Mouse (Mus musculus) stomach, postnatal 0 days (tissue): Measurements from ENCODE around the gene Ass1. TPM values are rescaled to one million over a fixed set of nuclear protein-coding genes. Genes with fewer than 3 reads are reported as not detected.

Experiments
- ATAC-seq: fragments of 200-750 bp; cut with Nextera tagmentation; 2 replicates; pipeline ENCODE4 v1.8.0; 2017; ENCODE audit not compliant: low FRiP score, low TSS enrichment
- DNase-seq: peaks from one replicate; pipeline ENCODE4 v3.0.0-alpha.2; 2016; ENCODE audit warnings: low spot score
- H3K27ac ChIP-seq: fragments of 300-500 bp; sonication (generic); replicated peaks from 2 replicates; pipeline ENCODE4 v1.5.1; 2014; ENCODE audit warnings: mild to moderate bottlenecking, control low read depth
- H3K27me3 ChIP-seq: fragments of 300-500 bp; sonication (generic); 2 replicates; pipeline ENCODE4 v1.6.1; 2014; ENCODE audit warnings: low read length; ENCODE audit not compliant: control insufficient read depth, insufficient read depth
- H3K36me3 ChIP-seq: fragments of 300-500 bp; sonication (generic); 2 replicates; pipeline ENCODE4 v1.6.1; 2014; ENCODE audit warnings: low read length, mixed read lengths; ENCODE audit not compliant: control insufficient read depth, insufficient read depth
- H3K4me1 ChIP-seq: fragments of 300-500 bp; sonication (generic); replicated peaks from 2 replicates; pipeline ENCODE4 v1.6.1; 2014; ENCODE audit warnings: antibody characterized with exemption; ENCODE audit not compliant: control insufficient read depth, insufficient read depth
- H3K4me2 ChIP-seq: fragments of 300-500 bp; sonication (generic); replicated peaks from 2 replicates; pipeline ENCODE4 v1.6.1; 2014; ENCODE audit warnings: low read depth, mild to moderate bottlenecking, control low read depth, moderate library complexity
- H3K4me3 ChIP-seq: fragments of 300-500 bp; sonication (generic); 2 replicates; pipeline ENCODE4 v1.5.1; 2014; ENCODE audit warnings: low read depth, low read length, control low read depth
- H3K9ac ChIP-seq: fragments of 300-500 bp; sonication (generic); 2 replicates; pipeline ENCODE4 v1.6.1; 2014; ENCODE audit warnings: mild to moderate bottlenecking, low read length, control low read depth, mixed read lengths
- H3K9me3 ChIP-seq: fragments of 300-500 bp; sonication (generic); 2 replicates; pipeline ENCODE4 v1.6.1; 2016; ENCODE audit warnings: low read length; ENCODE audit not compliant: control insufficient read depth
- CTCF ChIP-seq: IDR thresholded peaks from 2 replicates; pipeline ENCODE4 v1.5.1; 2016; ENCODE audit warnings: antibody characterized with exemption, low read depth, mild to moderate bottlenecking, moderate library complexity
- EP300 ChIP-seq: optimal IDR thresholded peaks from 2 replicates; pipeline ENCODE3; 2016; ENCODE audit warnings: antibody characterized with exemption
- WGBS: fragments of 180-500 bp; shearing (Covaris S2); extraction: QIAGEN DNeasy Blood & Tissue Kit; methylation state at CpG from one replicate; pipeline ENCODE4 v1.1.7; 2014; 5-methylcytosine and 5-hydroxymethylcytosine counted together
- polyA plus RNA-seq: library from polyadenylated mRNA; unstranded; fragments of >200 nt; fragmentation: Nextera tagmentation; extraction: Ambion mirVana; gene quantifications from 2 replicates; pipeline ENCODE4 v1.2.1, GENCODE M21; 2015

Gene Ass1
- polyA plus RNA-seq, 1 experiment from 2014 or later, result 34.3 TPM

DNA sequence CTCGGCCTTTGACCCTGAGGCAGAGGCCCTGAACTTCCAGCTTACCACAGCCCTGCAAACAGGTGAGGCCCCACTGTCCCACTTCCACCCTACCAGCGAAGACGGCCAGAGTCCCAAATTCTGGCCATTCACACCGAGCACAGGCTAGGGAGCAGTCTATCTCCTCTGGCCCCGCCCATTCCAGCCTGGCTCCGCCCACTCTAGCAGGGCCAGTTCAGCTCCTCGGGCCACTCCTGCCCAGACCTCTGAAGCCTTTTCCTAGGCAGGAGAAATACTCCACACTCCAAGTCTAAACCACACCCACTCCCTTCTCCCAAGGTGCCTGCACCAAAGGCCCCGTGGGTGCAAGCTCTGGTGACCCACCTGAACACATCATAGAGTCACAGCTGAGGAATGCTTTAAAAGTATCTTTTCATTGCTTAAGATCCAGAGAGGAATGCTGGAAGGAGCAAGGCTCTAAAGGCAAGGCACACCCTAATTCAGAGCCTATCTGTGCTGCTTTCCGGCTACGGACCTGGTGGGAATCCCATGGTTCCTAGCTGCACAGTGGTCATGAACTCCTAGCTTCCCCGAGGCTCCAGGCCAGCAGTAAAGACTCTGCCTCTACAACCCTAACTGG, 16.3 kb upstream of the Ass1 start:
- H3K4me2 ChIP-seq, result no peak overlapping the region
- H3K9ac ChIP-seq, result no peak overlapping the region
- no peak for TF ChIP-seq CTCF
- TF ChIP-seq EP300, result no peak
- H3K36me3 ChIP-seq, result no peaks in the 10 kb centered on the region
- ATAC-seq (peak; percentile 27), DNase-seq (peak; percentile 72)
- peaks cover 3% of the 10 kb centered on the region; the same call in 1 of the 2 replicates for H3K4me1 ChIP-seq
- H3K4me3 ChIP-seq, result no peak overlapping the region
- H3K27ac ChIP-seq, result peak overlapping the region; percentile 70
- WGBS, result 32% methylated on average over 11 of the region's 11 CpGs
- H3K27me3 ChIP-seq, result no peaks in the 10 kb centered on the region
- no peaks in the 10 kb centered on the region for H3K9me3 ChIP-seq

DNA sequence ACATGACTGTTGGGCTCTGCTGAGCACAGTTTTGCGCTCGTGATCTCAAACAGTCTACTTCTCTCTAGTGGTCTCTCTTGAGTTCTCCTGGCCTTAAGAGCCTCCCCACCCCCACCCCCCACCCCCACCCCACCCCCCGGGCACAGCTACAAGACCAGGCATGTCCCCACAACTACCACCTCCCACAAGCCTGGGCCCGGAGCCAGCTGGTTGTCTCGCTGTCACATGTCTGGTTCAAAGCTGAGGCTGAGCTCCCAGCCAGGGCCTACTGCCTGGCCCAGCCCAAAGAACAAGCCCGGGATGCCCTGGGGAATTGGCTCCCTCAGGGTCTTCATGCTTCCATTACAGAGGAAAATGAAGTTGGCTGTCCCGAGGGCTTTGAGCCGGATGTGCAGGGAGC, 15.7 kb upstream of the Ass1 start:
- Histone ChIP-seq H3K4me2 (no peak overlapping the region), H3K9ac (no peak overlapping the region)

DNA sequence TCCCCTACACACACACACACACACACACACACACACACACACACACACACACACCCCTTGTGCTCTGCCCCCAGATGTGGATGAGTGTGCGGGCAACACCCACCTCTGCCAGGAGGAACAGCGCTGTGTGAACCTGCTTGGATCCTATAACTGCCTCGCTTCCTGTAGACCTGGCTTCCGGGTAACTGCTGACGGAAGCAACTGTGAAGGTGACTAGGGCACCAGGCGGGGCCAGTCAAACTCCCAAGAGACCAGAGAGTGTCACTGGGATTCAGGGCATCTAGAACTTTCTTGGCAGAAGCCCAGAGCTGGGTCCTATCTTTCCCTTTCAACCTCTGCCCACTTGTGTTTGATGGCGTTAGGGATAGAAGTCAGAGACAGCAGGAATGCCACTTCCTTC, 14.6 kb upstream of the Ass1 start:
- Histone ChIP-seq H3K9ac (no peak overlapping the region), H3K4me2 (no peak overlapping the region), H3K27me3 (no peaks in the 10 kb centered on the region), H3K9me3 (no peaks in the 10 kb centered on the region), H3K4me3 (no peak overlapping the region), H3K4me1 (peaks cover 5% of the 10 kb centered on the region; the same call in 1 of the 2 replicates), H3K36me3 (no peaks in the 10 kb centered on the region), H3K27ac (no peak overlapping the region)
- DNase-seq, result no peak
- TF ChIP-seq CTCF (no peak), EP300 (no peak)
- WGBS, result 61% methylated on average over 7 of the region's 7 CpGs
- peak; percentile 16; the same call in 1 of the 2 replicates for ATAC-seq

More for the DNA sequence above, 15.7 kb upstream of the Ass1 start:
- no peak for TF ChIP-seq EP300
- TF ChIP-seq CTCF, result no peak
- Histone ChIP-seq H3K27me3 (no peaks in the 10 kb centered on the region), H3K36me3 (no peaks in the 10 kb centered on the region), H3K9me3 (no peaks in the 10 kb centered on the region), H3K4me3 (no peak overlapping the region), H3K27ac (peak overlapping the region; percentile 70), H3K4me1 (peaks cover 5% of the 10 kb centered on the region; the same call in 1 of the 2 replicates)
- peak; percentile 50 for DNase-seq
- no peak for ATAC-seq
- 30% methylated on average over 8 of the region's 8 CpGs for WGBS

DNA sequence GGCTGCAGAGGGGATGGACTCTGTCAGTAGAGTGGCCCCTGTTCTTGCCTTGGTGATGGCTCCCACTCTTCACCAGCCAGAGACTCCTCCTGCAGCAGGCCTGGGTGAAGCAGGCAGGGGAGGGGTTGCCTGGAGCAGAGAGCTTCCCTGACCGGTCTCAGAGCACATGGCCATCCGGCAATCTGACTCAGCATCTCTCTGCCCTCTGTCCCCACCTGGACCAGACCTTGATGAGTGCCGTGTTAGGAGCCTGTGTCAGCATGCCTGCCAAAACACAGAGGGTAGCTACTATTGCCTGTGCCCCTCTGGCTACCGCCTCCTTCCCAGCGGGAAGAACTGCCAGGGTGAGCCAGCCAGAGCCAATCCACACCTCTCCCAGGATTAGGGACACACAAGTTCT, 11.5 kb upstream of the Ass1 start:
- ATAC-seq, result peak; percentile 16; the same call in 1 of the 2 replicates
- H3K27ac ChIP-seq, result no peak overlapping the region
- no peak overlapping the region for H3K4me2 ChIP-seq

DNA sequence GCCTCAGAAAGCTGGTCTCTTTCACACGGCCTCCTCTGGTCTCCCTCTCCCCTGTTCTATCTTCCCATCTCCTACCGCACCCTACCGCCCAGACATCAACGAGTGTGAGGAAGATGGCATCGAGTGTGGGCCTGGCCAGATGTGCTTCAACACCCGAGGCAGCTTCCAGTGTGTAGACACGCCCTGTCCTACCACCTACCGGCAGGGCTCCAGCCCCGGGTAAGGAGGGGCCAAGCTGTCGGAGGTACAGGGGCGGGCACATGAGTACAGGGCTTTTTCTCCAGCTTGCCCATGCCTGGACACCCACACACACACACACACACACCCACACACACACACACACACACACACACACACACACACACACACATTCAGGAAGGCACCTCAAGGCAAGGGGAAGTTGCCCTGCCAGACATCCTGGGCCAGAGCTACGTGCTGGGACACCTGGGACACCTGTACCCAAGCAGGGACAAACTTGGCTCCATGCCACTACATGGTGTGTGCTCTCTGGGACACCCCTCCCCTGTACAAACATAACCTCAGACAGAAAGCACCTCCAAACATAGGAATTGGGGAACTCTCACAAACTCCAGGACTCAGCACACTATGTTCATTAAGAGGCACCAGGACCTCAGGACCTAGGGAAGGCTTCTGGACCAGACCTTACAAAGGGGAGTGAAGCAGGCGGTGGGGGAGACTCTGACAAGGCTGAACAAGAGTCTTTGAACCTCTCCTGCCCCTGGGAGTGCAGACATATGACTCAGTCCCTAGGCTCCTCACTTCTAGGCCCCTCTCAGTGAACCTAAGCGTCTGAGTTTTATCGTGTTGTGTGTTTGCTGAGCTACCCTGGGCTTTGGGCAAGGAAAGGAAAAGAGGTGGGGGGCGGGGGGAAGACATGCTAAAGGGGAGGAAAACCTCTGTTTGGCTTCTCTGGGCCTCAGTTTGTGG, 10.7 kb upstream of the Ass1 start:
- Histone ChIP-seq H3K27me3 (no peaks in the 10 kb centered on the region), H3K9ac (no peak overlapping the region), H3K4me2 (peak overlapping the region; percentile 60), H3K4me3 (peak overlapping the region; percentile 33; the same call in 1 of the 2 replicates), H3K36me3 (no peaks in the 10 kb centered on the region), H3K27ac (peak overlapping the region; percentile 70), H3K4me1 (peaks cover 2% of the 10 kb centered on the region; the same call in 1 of the 2 replicates), H3K9me3 (no peaks in the 10 kb centered on the region)
- ATAC-seq (peak; percentile 73), DNase-seq (peak; percentile 69)
- no peak for TF ChIP-seq EP300
- peak; percentile 24; the same call in 1 of the 2 replicates for TF ChIP-seq CTCF
- 35% methylated on average over 16 of the region's 16 CpGs for WGBS

More for the DNA sequence above, 11.5 kb upstream of the Ass1 start:
- no peak overlapping the region for H3K4me3 ChIP-seq
- H3K9me3 ChIP-seq, result no peaks in the 10 kb centered on the region
- H3K36me3 ChIP-seq, result no peaks in the 10 kb centered on the region
- H3K9ac ChIP-seq, result no peak overlapping the region
- WGBS, result 45% methylated on average over 5 of the region's 5 CpGs
- DNase-seq, result no peak
- H3K27me3 ChIP-seq, result no peaks in the 10 kb centered on the region
- no peak for TF ChIP-seq CTCF
- H3K4me1 ChIP-seq, result peaks cover 2% of the 10 kb centered on the region; the same call in 1 of the 2 replicates
